Mouse (Mus musculus): Measurements from ENCODE around the gene Olfr328. TPM values are rescaled to one million over a fixed set of nuclear protein-coding genes. Genes with fewer than 3 reads are reported as not detected.
A peak's percentile ranks its signal among the peaks of the same experiment; 100 is the strongest.

The Olfr328 gene
- total and polyA plus RNA-seq, 3 experiments: 0.04 TPM; not detected in 2

GRCm38 (mm10) chr11:58602800-58603560 is 47.5 kb upstream of the Olfr328 start (continued):
- 0 out of 2 replicates have a peak, but pooled peaks have one; percentile 40 for TF ChIP-seq MYC (IDR thresholded peaks at IDR 0.05; ENCODE audit: low read depth, low read length)
- TF ChIP-seq EP300 (IDR thresholded peaks at IDR 0.05; ENCODE audit: low read depth in 1 of 2, low read length in 2 of 2): peak; percentile 51 to 54
- no peak for TF ChIP-seq CHD1 (IDR thresholded peaks at IDR 0.05; ENCODE audit: low read depth, low read length)
- TF ChIP-seq E2F4 (IDR thresholded peaks at IDR 0.05; ENCODE audit: borderline replicate concordance, low read depth, low read length): no peak

GRCm38 (mm10) chr11:58602062-58602461 is 46.6 kb upstream of the Olfr328 start:
- Histone ChIP-seq H3K9ac (ENCODE audit: control insufficient read depth, low read depth, low read length, poor library complexity, severe bottlenecking) (no peak overlapping the region), H3K9me3 (replicated peaks; ENCODE audit: insufficient read depth, low read length) (no peaks in the 10 kb centered on the region), H3K36me3 (ENCODE audit: control insufficient read depth in 1 of 2, insufficient read depth in 2 of 2, low read length in 2 of 2) (peaks cover 0 to 5% of the 10 kb centered on the region in 2 experiments; a peak in 2 of 4 replicates), H3K27me3 (ENCODE audit: control insufficient read depth in 1 of 2, insufficient read depth in 2 of 2, low read length in 2 of 2) (peaks cover 0 to 4% of the 10 kb centered on the region in 2 experiments; a peak in 2 of 4 replicates), H3K4me1 (ENCODE audit: control insufficient read depth in 1 of 2, insufficient read depth in 2 of 2, low read length in 2 of 2) (peaks cover 2 to 14% of the 10 kb centered on the region in 2 experiments; a peak in 1 of 4 replicates), H3K4me3 (ENCODE audit: control insufficient read depth in 1 of 2, insufficient read depth in 1 of 2, low read depth in 2 of 2, low read length in 2 of 2) (no peak overlapping the region), H3K27ac (ENCODE audit: control insufficient read depth, low read depth, low read length) (no peak overlapping the region), H3K79me2 (ENCODE audit: control insufficient read depth, insufficient read depth, low read length, poor library complexity) (no peaks in the 10 kb centered on the region)
- TF ChIP-seq E2F4 (IDR thresholded peaks at IDR 0.05; ENCODE audit: borderline replicate concordance, low read depth, low read length): no peak
- TF ChIP-seq HCFC1 (IDR thresholded peaks at IDR 0.05; ENCODE audit: low read depth, low read length): peak; percentile 63; the same call in 1 of the 2 replicates
- DNase-seq (ENCODE audit: low read depth, low spot score): no peak

- no peak for TF ChIP-seq ELF1 (IDR thresholded peaks at IDR 0.05; ENCODE audit: low read depth, low read length)
- TF ChIP-seq EP300 (IDR thresholded peaks at IDR 0.05; ENCODE audit: low read depth in 1 of 2, low read length in 2 of 2): peak in 1 of 2 experiments; percentile 64; a peak in 2 of 4 replicates
- peak; percentile 43 for TF ChIP-seq TAL1 (IDR thresholded peaks at IDR 0.05; ENCODE audit: low read length)
- no peak for TF ChIP-seq CTCF (IDR thresholded peaks at IDR 0.05 in 2 of 3, conservative IDR thresholded peaks at IDR 0.05 in 1 of 3; ENCODE audit: control insufficient read depth in 1 of 3, insufficient read depth in 1 of 3, low read depth in 2 of 3, low read length in 3 of 3, poor library complexity in 1 of 3, severe bottlenecking in 1 of 3)
- peak; percentile 62; the same call in 1 of the 2 replicates for TF ChIP-seq TCF12 (IDR thresholded peaks at IDR 0.05; ENCODE audit: low read depth, low read length)
- TF ChIP-seq MAX (IDR thresholded peaks at IDR 0.05; ENCODE audit: low read length): no peak
- H3K27me3 ChIP-seq (ENCODE audit: control insufficient read depth in 1 of 2, insufficient read depth in 2 of 2, low read length in 2 of 2): peaks cover 4 to 7% of the 10 kb centered on the region in 2 experiments; a peak in 3 of 4 replicates
- peak; percentile 30 for DNase-seq (ENCODE audit: low read depth, low spot score)
- no peak overlapping the region for H3K27ac ChIP-seq (ENCODE audit: control insufficient read depth, low read depth, low read length)
- H3K36me3 ChIP-seq (ENCODE audit: control insufficient read depth in 1 of 2, insufficient read depth in 2 of 2, low read length in 2 of 2): no peaks in the 10 kb centered on the region; a peak in 1 of 4 replicates
- peaks cover 0 to 7% of the 10 kb centered on the region in 2 experiments; a peak in 1 of 4 replicates for H3K4me1 ChIP-seq (ENCODE audit: control insufficient read depth in 1 of 2, insufficient read depth in 2 of 2, low read length in 2 of 2)
- H3K9ac ChIP-seq (ENCODE audit: control insufficient read depth, low read depth, low read length, poor library complexity, severe bottlenecking): no peak overlapping the region
- H3K9me3 ChIP-seq (replicated peaks; ENCODE audit: insufficient read depth, low read length): no peaks in the 10 kb centered on the region
- no peaks in the 10 kb centered on the region for H3K79me2 ChIP-seq (ENCODE audit: control insufficient read depth, insufficient read depth, low read length, poor library complexity)
- H3K4me3 ChIP-seq (ENCODE audit: control insufficient read depth in 1 of 2, insufficient read depth in 1 of 2, low read depth in 2 of 2, low read length in 2 of 2): no peak overlapping the region
These were observed 42.4 kb upstream of the Olfr328 start for GRCm38 (mm10) chr11:58597837-58598236.
